Comparison of ENCODE assay signal across 10 mouse cellular contexts in genomic region chr5:133106691-133107354, GRCm38 (mm10).
DNase-seq lines count a peak whose midpoint lies in the region; ATAC-seq and TF ChIP-seq lines count a peak whose summit lies in the region.
"Had no signal": no experiment of that assay in that cellular context is flagged by ENCODE, and none has a peak within 500 bp of the region (broad histone marks: within the 10 kb centered on the region; RNA-seq: fewer than 3 reads in every experiment).

No protein-coding gene starts in this region.

- no peaks in the 10 kb centered on the region for H3K4me1 ChIP-seq in kidney, adult 2 months (ENCODE audit: control insufficient read depth, insufficient read depth, low read length)
- peaks cover 10% of the 10 kb centered on the region for H3K4me1 ChIP-seq in midbrain, embryonic 12.5 days

- H3K9ac ChIP-seq in midbrain, embryonic 12.5 days (replicated peaks) = no peak overlapping the region
- H3K9ac ChIP-seq: embryonic facial prominence, embryonic 12.5 days; liver, embryonic 14.5 days had no signal

- H3K4me3 ChIP-seq in kidney, adult 2 months (ENCODE audit: insufficient read depth, low read depth, low read length) = no peak overlapping the region
- no peak overlapping the region for H3K4me3 ChIP-seq in midbrain, embryonic 12.5 days
- H3K4me3 ChIP-seq: embryonic facial prominence, embryonic 12.5 days had no signal

- WGBS in kidney, adult 2 months = 56% methylated on average over 8 of the region's 8 CpGs
- WGBS in midbrain, embryonic 12.5 days = 22% methylated on average over 8 of the region's 8 CpGs

- no peak overlapping the region for H3K27ac ChIP-seq in kidney, adult 2 months (ENCODE audit: insufficient read depth, low read depth, low read length)
- peak overlapping the region; percentile 15; the same call in 1 of the 2 replicates for H3K27ac ChIP-seq in midbrain, embryonic 12.5 days (replicated peaks)
- H3K27ac ChIP-seq: embryonic facial prominence, embryonic 12.5 days; liver, embryonic 14.5 days had no signal

- TF ChIP-seq CTCF in kidney, adult 2 months (conservative IDR thresholded peaks at IDR 0.05; ENCODE audit: insufficient read depth, insufficient read length, low read depth, low read length) = no peak

- peak overlapping the region; percentile 14; the same call in 1 of the 2 replicates for H3K4me2 ChIP-seq in midbrain, embryonic 12.5 days (replicated peaks)
- H3K4me2 ChIP-seq: embryonic facial prominence, embryonic 12.5 days had no signal

- TF ChIP-seq POLR2A in kidney, adult 2 months (IDR thresholded peaks at IDR 0.05; ENCODE audit: low read depth, low read length) = no peak

- no peaks in the 10 kb centered on the region; the same call in 1 of the 2 replicates for H3K27me3 ChIP-seq in kidney, adult 2 months (replicated peaks; ENCODE audit: control insufficient read depth, insufficient read depth, low read length)
- no peaks in the 10 kb centered on the region for H3K27me3 ChIP-seq in midbrain, embryonic 12.5 days
- H3K27me3 ChIP-seq: embryonic facial prominence, embryonic 12.5 days had no signal

- H3K9me3 ChIP-seq in midbrain, embryonic 12.5 days = no peaks in the 10 kb centered on the region
- H3K9me3 ChIP-seq: embryonic facial prominence, embryonic 12.5 days had no signal

- ATAC-seq in midbrain, embryonic 12.5 days (ENCODE audit: low FRiP score, low read depth) = peak; percentile 94

- H3K36me3 ChIP-seq in kidney, adult 2 months (ENCODE audit: control insufficient read depth, insufficient read depth, low read length) = no peaks in the 10 kb centered on the region
- H3K36me3 ChIP-seq in midbrain, embryonic 12.5 days = no peaks in the 10 kb centered on the region
- H3K36me3 ChIP-seq: embryonic facial prominence, embryonic 12.5 days had no signal

- DNase-seq in kidney, adult 2 months = peak; percentile 5
- DNase-seq in kidney, adult 11 months = no peak
- DNase-seq in brain, embryonic 18.5 days (ENCODE audit: low read depth, low spot score) = peak; percentile 43
- peak; percentile 85 for DNase-seq in forelimb bud, embryonic 11.5 days (ENCODE audit: low read depth, low spot score)
- peak; percentile 21 to 45 for DNase-seq in kidney, postnatal 4 days
- no peak for DNase-seq in gastrocnemius, postnatal 4 days (ENCODE audit: low spot score in 2 of 2)
- DNase-seq in gastrocnemius, adult 18-20 months (ENCODE audit: low spot score) = no peak

Comparison
In these comparisons a context has a peak if more than half of its experiments do, and no peak if none do; other contexts are left out.
1. DNase-seq: peak in kidney, adult 2 months (single experiment), brain, embryonic 18.5 days (single experiment), forelimb bud, embryonic 11.5 days (single experiment) and kidney, postnatal 4 days (2 of 2); none in kidney, adult 11 months (single experiment), gastrocnemius, postnatal 4 days (0 of 2) and gastrocnemius, adult 18-20 months (single experiment).